Mouse (Mus musculus): ENCODE data around the gene St6galnac3. TPM values are rescaled to one million over a fixed set of nuclear protein-coding genes. Genes with fewer than 3 reads are reported as not detected.

The St6galnac3 gene
- polyA plus RNA-seq, 1 experiment from 2014 or later, result 55.0 TPM

- 78% methylated on average over 3 of the region's 3 CpGs for WGBS
- Histone ChIP-seq H3K4me3 (ENCODE audit: low read depth, low read length) (no peak overlapping the region), H3K4me2 (ENCODE audit: low read depth, low read length) (no peak overlapping the region), H3K27ac (replicated peaks; ENCODE audit: low read depth, low read length) (no peak overlapping the region), H3K9me3 (replicated peaks; ENCODE audit: control insufficient read depth, low read length) (no peaks in the 10 kb centered on the region), H3K27me3 (ENCODE audit: control insufficient read depth, insufficient read depth, low read length) (no peaks in the 10 kb centered on the region), H3K36me3 (replicated peaks; ENCODE audit: control insufficient read depth, insufficient read depth, low read depth, low read length) (no peaks in the 10 kb centered on the region), H3K9ac (replicated peaks; ENCODE audit: low read length) (no peak overlapping the region), H3K4me1 (ENCODE audit: control insufficient read depth, insufficient read depth, low read length) (no peaks in the 10 kb centered on the region)
- DNase-seq (ENCODE audit: low spot score) (no peak), ATAC-seq (replicated peaks; ENCODE audit: insufficient number of reproducible peaks, low FRiP score, low TSS enrichment, low read depth) (no peak)
Measured at GRCm38 (mm10) chr3:153458593-153458992, 266.4 kb downstream of the St6galnac3 start.

GRCm38 (mm10) chr3:153457701-153458100, 267.3 kb downstream of the St6galnac3 start:
- no peak for ATAC-seq (replicated peaks; ENCODE audit: insufficient number of reproducible peaks, low FRiP score, low TSS enrichment, low read depth)
- Histone ChIP-seq H3K9me3 (replicated peaks; ENCODE audit: control insufficient read depth, low read length) (no peaks in the 10 kb centered on the region), H3K4me3 (ENCODE audit: low read depth, low read length) (no peak overlapping the region), H3K36me3 (replicated peaks; ENCODE audit: control insufficient read depth, insufficient read depth, low read depth, low read length) (no peaks in the 10 kb centered on the region), H3K9ac (replicated peaks; ENCODE audit: low read length) (no peak overlapping the region), H3K27ac (replicated peaks; ENCODE audit: low read depth, low read length) (no peak overlapping the region), H3K4me1 (ENCODE audit: control insufficient read depth, insufficient read depth, low read length) (no peaks in the 10 kb centered on the region), H3K4me2 (ENCODE audit: low read depth, low read length) (no peak overlapping the region), H3K27me3 (ENCODE audit: control insufficient read depth, insufficient read depth, low read length) (no peaks in the 10 kb centered on the region)
- no peak for DNase-seq (ENCODE audit: low spot score)
- 93% methylated on average over 4 of the region's 4 CpGs for WGBS

GRCm38 (mm10) chr3:153457203-153457602, 267.8 kb downstream of the St6galnac3 start:
- DNase-seq (ENCODE audit: low spot score), result no peak
- no peak overlapping the region for H3K4me2 ChIP-seq (ENCODE audit: low read depth, low read length)
- 76% methylated on average over 2 of the region's 2 CpGs for WGBS
- no peak overlapping the region for H3K9ac ChIP-seq (replicated peaks; ENCODE audit: low read length)
- no peak overlapping the region for H3K4me3 ChIP-seq (ENCODE audit: low read depth, low read length)
- no peaks in the 10 kb centered on the region for H3K9me3 ChIP-seq (replicated peaks; ENCODE audit: control insufficient read depth, low read length)
- H3K27ac ChIP-seq (replicated peaks; ENCODE audit: low read depth, low read length), result no peak overlapping the region
- no peaks in the 10 kb centered on the region for H3K4me1 ChIP-seq (ENCODE audit: control insufficient read depth, insufficient read depth, low read length)
- ATAC-seq (replicated peaks; ENCODE audit: insufficient number of reproducible peaks, low FRiP score, low TSS enrichment, low read depth), result no peak
- no peaks in the 10 kb centered on the region for H3K27me3 ChIP-seq (ENCODE audit: control insufficient read depth, insufficient read depth, low read length)
- no peaks in the 10 kb centered on the region for H3K36me3 ChIP-seq (replicated peaks; ENCODE audit: control insufficient read depth, insufficient read depth, low read depth, low read length)

- H3K4me1 ChIP-seq (ENCODE audit: control insufficient read depth, insufficient read depth, low read length), result no peaks in the 10 kb centered on the region
- H3K9me3 ChIP-seq (replicated peaks; ENCODE audit: control insufficient read depth, low read length), result no peaks in the 10 kb centered on the region
- no peaks in the 10 kb centered on the region for H3K27me3 ChIP-seq (ENCODE audit: control insufficient read depth, insufficient read depth, low read length)
- no peak overlapping the region for H3K9ac ChIP-seq (replicated peaks; ENCODE audit: low read length)
- 86% methylated on average over 5 of the region's 5 CpGs for WGBS
- H3K4me2 ChIP-seq (ENCODE audit: low read depth, low read length), result no peak overlapping the region
- no peak overlapping the region for H3K4me3 ChIP-seq (ENCODE audit: low read depth, low read length)
- H3K27ac ChIP-seq (replicated peaks; ENCODE audit: low read depth, low read length), result no peak overlapping the region
- no peaks in the 10 kb centered on the region for H3K36me3 ChIP-seq (replicated peaks; ENCODE audit: control insufficient read depth, insufficient read depth, low read depth, low read length)
- DNase-seq (ENCODE audit: low spot score) (no peak), ATAC-seq (replicated peaks; ENCODE audit: insufficient number of reproducible peaks, low FRiP score, low TSS enrichment, low read depth) (no peak)
Measured at GRCm38 (mm10) chr3:153456227-153456626, 268.7 kb downstream of the St6galnac3 start.

- no peak for ATAC-seq (replicated peaks; ENCODE audit: insufficient number of reproducible peaks, low FRiP score, low TSS enrichment, low read depth)
- Histone ChIP-seq H3K27me3 (ENCODE audit: control insufficient read depth, insufficient read depth, low read length) (no peaks in the 10 kb centered on the region), H3K9ac (replicated peaks; ENCODE audit: low read length) (no peak overlapping the region), H3K4me3 (ENCODE audit: low read depth, low read length) (no peak overlapping the region), H3K9me3 (replicated peaks; ENCODE audit: control insufficient read depth, low read length) (no peaks in the 10 kb centered on the region), H3K4me1 (ENCODE audit: control insufficient read depth, insufficient read depth, low read length) (no peaks in the 10 kb centered on the region), H3K4me2 (ENCODE audit: low read depth, low read length) (no peak overlapping the region), H3K36me3 (replicated peaks; ENCODE audit: control insufficient read depth, insufficient read depth, low read depth, low read length) (no peaks in the 10 kb centered on the region), H3K27ac (replicated peaks; ENCODE audit: low read depth, low read length) (no peak overlapping the region)
- WGBS, result 85% methylated on average over 7 of the region's 7 CpGs
- DNase-seq (ENCODE audit: low spot score), result no peak
Measured at GRCm38 (mm10) chr3:153453127-153454049, 271.6 kb downstream of the St6galnac3 start.

GRCm38 (mm10) chr3:153452299-153452996, 272.5 kb downstream of the St6galnac3 start:
- Histone ChIP-seq H3K4me3 (ENCODE audit: low read depth, low read length) (no peak overlapping the region), H3K9me3 (replicated peaks; ENCODE audit: control insufficient read depth, low read length) (no peaks in the 10 kb centered on the region), H3K36me3 (replicated peaks; ENCODE audit: control insufficient read depth, insufficient read depth, low read depth, low read length) (no peaks in the 10 kb centered on the region), H3K27me3 (ENCODE audit: control insufficient read depth, insufficient read depth, low read length) (no peaks in the 10 kb centered on the region), H3K9ac (replicated peaks; ENCODE audit: low read length) (no peak overlapping the region), H3K4me1 (ENCODE audit: control insufficient read depth, insufficient read depth, low read length) (no peaks in the 10 kb centered on the region), H3K27ac (replicated peaks; ENCODE audit: low read depth, low read length) (no peak overlapping the region), H3K4me2 (ENCODE audit: low read depth, low read length) (no peak overlapping the region)
- WGBS, result 90% methylated on average over 3 of the region's 3 CpGs
- no peak for ATAC-seq (replicated peaks; ENCODE audit: insufficient number of reproducible peaks, low FRiP score, low TSS enrichment, low read depth)
- DNase-seq (ENCODE audit: low spot score), result no peak

- Histone ChIP-seq H3K9me3 (replicated peaks; ENCODE audit: control insufficient read depth, low read length) (no peaks in the 10 kb centered on the region), H3K27me3 (ENCODE audit: control insufficient read depth, insufficient read depth, low read length) (no peaks in the 10 kb centered on the region), H3K27ac (replicated peaks; ENCODE audit: low read depth, low read length) (no peak overlapping the region), H3K4me2 (ENCODE audit: low read depth, low read length) (no peak overlapping the region), H3K9ac (replicated peaks; ENCODE audit: low read length) (no peak overlapping the region), H3K4me1 (ENCODE audit: control insufficient read depth, insufficient read depth, low read length) (no peaks in the 10 kb centered on the region), H3K4me3 (ENCODE audit: low read depth, low read length) (no peak overlapping the region), H3K36me3 (replicated peaks; ENCODE audit: control insufficient read depth, insufficient read depth, low read depth, low read length) (no peaks in the 10 kb centered on the region)
- WGBS, result 84% methylated on average over 9 of the region's 9 CpGs
- ATAC-seq (replicated peaks; ENCODE audit: insufficient number of reproducible peaks, low FRiP score, low TSS enrichment, low read depth), result no peak
- no peak for DNase-seq (ENCODE audit: low spot score)
Measured at GRCm38 (mm10) chr3:153441329-153441728, 283.6 kb downstream of the St6galnac3 start.

Measured in embryonic facial prominence, embryonic 11.5 days (tissue).